Mouse (Mus musculus): ENCODE data around the gene Ly6g6c. TPM values are rescaled to one million over a fixed set of nuclear protein-coding genes. Genes with fewer than 3 reads are reported as not detected.

Ly6g6c gene
- total RNA-seq, 2 experiments from 2014 or later = not detected

Other genes starting within 250 kb of the Ly6g6c start
- gene Stk19, start 228.4 kb upstream of the Ly6g6c start, total RNA-seq (2021) = 10 to 100 TPM; 57.4 to 69.4 TPM
- 10 to 100 TPM; 31.2 to 33.1 TPM for gene Dxo, start 228.4 kb upstream of the Ly6g6c start, total RNA-seq (2021)
- gene Skiv2l, start 215.2 kb upstream of the Ly6g6c start, total RNA-seq (2021) = 10 to 100 TPM; 66.7 to 78.0 TPM
- gene Nelfe, start 215.0 kb upstream of the Ly6g6c start, total RNA-seq (2021) = 10 to 100 TPM; 28.1 to 28.4 TPM
- gene Cfb, start 202.9 kb upstream of the Ly6g6c start, total RNA-seq (2021) = under 1 TPM; 0.51 to 0.62 TPM
- gene Zbtb12, start 185.9 kb upstream of the Ly6g6c start, total RNA-seq (2021) = 1 to 10 TPM; 6.3 to 6.8 TPM
- not detected for gene Gm20547, start 183.3 kb upstream of the Ly6g6c start, total RNA-seq (2021)
- gene C2, start 167.1 kb upstream of the Ly6g6c start, total RNA-seq (2021) = 1 to 10 TPM; 2.1 to 2.9 TPM
- 100 to 1,000 TPM; 174 to 181 TPM for gene Ehmt2, start 166.9 kb upstream of the Ly6g6c start, total RNA-seq (2021)
- under 1 TPM; 0.14 to 0.30 TPM for gene Slc44a4, start 150.9 kb upstream of the Ly6g6c start, total RNA-seq (2021)
- gene Neu1, start 134.1 kb upstream of the Ly6g6c start, total RNA-seq (2021) = 10 to 100 TPM; 23.8 to 27.3 TPM
- gene Hspa1b, start 106.2 kb upstream of the Ly6g6c start, total RNA-seq (2021) = 1 to 10 TPM; 1.2 to 2.0 TPM
- not detected for gene Gm20481, start 95.5 kb upstream of the Ly6g6c start, total RNA-seq (2021)
- 1 to 10 TPM; 3.0 to 5.4 TPM for gene Hspa1a, start 93.2 kb upstream of the Ly6g6c start, total RNA-seq (2021)
- under 1 TPM in 1 of 2 experiments, not detected in 1; 0.20 TPM for gene Hspa1l, start 92.7 kb upstream of the Ly6g6c start, total RNA-seq (2021)
- 10 to 100 TPM; 25.4 to 27.2 TPM for gene Lsm2, start 83.5 kb upstream of the Ly6g6c start, total RNA-seq (2021)
- 10 to 100 TPM; 55.1 to 56.7 TPM for gene Vars, start 64.4 kb upstream of the Ly6g6c start, total RNA-seq (2021)
- gene Vwa7, start 48.8 kb upstream of the Ly6g6c start, total RNA-seq (2021) = under 1 TPM; 0.18 to 0.19 TPM
- 1 to 10 TPM in 1 of 2 experiments, under 1 TPM in 1; 0.83 to 1.0 TPM for gene Sapcd1, start 37.4 kb upstream of the Ly6g6c start, total RNA-seq (2021)
- under 1 TPM; 0.81 to 0.97 TPM for gene Msh5, start 18.6 kb upstream of the Ly6g6c start, total RNA-seq (2021)
- gene Clic1, start 15.4 kb upstream of the Ly6g6c start, total RNA-seq (2021) = 10 to 100 TPM; 14.3 to 15.8 TPM
- 10 to 100 TPM; 26.3 to 31.1 TPM for gene Ddah2, start 6.4 kb upstream of the Ly6g6c start, total RNA-seq (2021)
- not detected for gene Mpig6b, start 796 bp downstream of the Ly6g6c start, total RNA-seq (2021)
- gene Ly6g6e, start 11.5 kb downstream of the Ly6g6c start, total RNA-seq (2021) = 1 to 10 TPM; 1.6 to 2.3 TPM
- gene Ly6g6d, start 12.7 kb downstream of the Ly6g6c start, total RNA-seq (2021) = 1 to 10 TPM in 1 of 2 experiments, not detected in 1; 1.1 TPM
- gene Ly6g6f, start 20.2 kb downstream of the Ly6g6c start, total RNA-seq (2021) = not detected
- gene Abhd16a, start 23.9 kb downstream of the Ly6g6c start, total RNA-seq (2021) = 10 to 100 TPM; 84.4 to 91.5 TPM
- gene Ly6g5c, start 42.9 kb downstream of the Ly6g6c start, total RNA-seq (2021) = not detected
- under 1 TPM; 0.58 to 0.81 TPM for gene Ly6g5b, start 50.0 kb downstream of the Ly6g6c start, total RNA-seq (2021)
- gene Gpank1, start 56.1 kb downstream of the Ly6g6c start, total RNA-seq (2021) = 10 to 100 TPM; 13.2 to 17.7 TPM
- gene Csnk2b, start 56.7 kb downstream of the Ly6g6c start, total RNA-seq (2021) = 100 to 1,000 TPM; 196 to 210 TPM
- gene D17H6S53E, start 61.0 kb downstream of the Ly6g6c start, total RNA-seq (2021) = 10 to 100 TPM; 23.8 to 24.6 TPM
- gene Apom, start 66.7 kb downstream of the Ly6g6c start, total RNA-seq (2021) = under 1 TPM in 1 of 2 experiments, not detected in 1; 0.34 TPM
- gene Bag6, start 69.8 kb downstream of the Ly6g6c start, total RNA-seq (2021) = 100 to 1,000 TPM; 297 to 299 TPM
- 100 to 1,000 TPM; 261 to 270 TPM for gene Prrc2a, start 99.5 kb downstream of the Ly6g6c start, total RNA-seq (2021)
- gene Aif1, start 110.7 kb downstream of the Ly6g6c start, total RNA-seq (2021) = 10 to 100 TPM in 1 of 2 experiments, 1 to 10 TPM in 1; 8.0 to 12.5 TPM
- 10 to 100 TPM; 13.7 to 14.9 TPM for gene Lst1, start 123.1 kb downstream of the Ly6g6c start, total RNA-seq (2021)
- 1 to 10 TPM in 1 of 2 experiments, under 1 TPM in 1; 0.77 to 1.4 TPM for gene Ltb, start 129.1 kb downstream of the Ly6g6c start, total RNA-seq (2021)
- under 1 TPM in 1 of 2 experiments, not detected in 1; 0.19 TPM for gene Tnf, start 136.6 kb downstream of the Ly6g6c start, total RNA-seq (2021)
- gene Lta, start 140.0 kb downstream of the Ly6g6c start, total RNA-seq (2021) = 1 to 10 TPM in 1 of 2 experiments, under 1 TPM in 1; 0.51 to 1.1 TPM
- gene Gm16181, start 155.4 kb downstream of the Ly6g6c start, total RNA-seq (2021) = not detected
- gene Atp6v1g2, start 168.3 kb downstream of the Ly6g6c start, total RNA-seq (2021) = 100 to 1,000 TPM; 329 to 351 TPM
- 10 to 100 TPM; 12.7 to 14.6 TPM for gene Nfkbil1, start 170.4 kb downstream of the Ly6g6c start, total RNA-seq (2021)
- 100 to 1,000 TPM; 255 to 261 TPM for gene Ddx39b, start 176.4 kb downstream of the Ly6g6c start, total RNA-seq (2021)
- gene H2-D1, start 197.3 kb downstream of the Ly6g6c start, total RNA-seq (2021) = 10 to 100 TPM; 18.2 to 21.5 TPM

Measured in left cerebral cortex, postnatal 10 days (tissue).